Mouse (Mus musculus): ENCODE data around the gene Ppm1j. TPM values are rescaled to one million over a fixed set of nuclear protein-coding genes. Genes with fewer than 3 reads are reported as not detected.

The Ppm1j gene
- total and polyA plus RNA-seq, 2 experiments = 0.28 to 1.4 TPM

- 76% methylated on average over 4 of the region's 4 CpGs for WGBS
- no peaks in the 10 kb centered on the region for H3K36me3 ChIP-seq (ENCODE audit: control insufficient read depth, insufficient read depth, low read length)
- no peak for DNase-seq (ENCODE audit: extremely low read depth, low read depth, low spot score)
- H3K4me3 ChIP-seq (ENCODE audit: insufficient read depth, low read depth, low read length) = no peak overlapping the region
- H3K27ac ChIP-seq (replicated peaks; ENCODE audit: insufficient read depth, low read depth, low read length) = no peak overlapping the region
- no peaks in the 10 kb centered on the region for H3K4me1 ChIP-seq (ENCODE audit: control insufficient read depth, insufficient read depth, low read length)
- no peak for TF ChIP-seq CTCF (IDR thresholded peaks at IDR 0.05; ENCODE audit: low read depth, low read length)
- no peak for TF ChIP-seq POLR2A (IDR thresholded peaks at IDR 0.05; ENCODE audit: extremely low read depth, insufficient read depth, low read length)
- no peaks in the 10 kb centered on the region; the same call in 1 of the 2 replicates for H3K27me3 ChIP-seq (ENCODE audit: control insufficient read depth, insufficient read depth, low read length)
- no peak overlapping the region for H3K9ac ChIP-seq (ENCODE audit: low read depth, low read length)
- no peaks in the 10 kb centered on the region for H3K79me2 ChIP-seq (ENCODE audit: control insufficient read depth, insufficient read depth, low read length)
Measured at GRCm38 (mm10) chr3:104767716-104768115, 13.1 kb upstream of the Ppm1j start.

- 70% methylated on average over 3 of the region's 3 CpGs for WGBS
- Histone ChIP-seq H3K27ac (replicated peaks; ENCODE audit: insufficient read depth, low read depth, low read length) (no peak overlapping the region), H3K4me1 (ENCODE audit: control insufficient read depth, insufficient read depth, low read length) (no peaks in the 10 kb centered on the region), H3K27me3 (ENCODE audit: control insufficient read depth, insufficient read depth, low read length) (no peaks in the 10 kb centered on the region; the same call in 1 of the 2 replicates), H3K4me3 (ENCODE audit: insufficient read depth, low read depth, low read length) (no peak overlapping the region), H3K36me3 (ENCODE audit: control insufficient read depth, insufficient read depth, low read length) (no peaks in the 10 kb centered on the region), H3K9ac (ENCODE audit: low read depth, low read length) (no peak overlapping the region), H3K79me2 (ENCODE audit: control insufficient read depth, insufficient read depth, low read length) (no peaks in the 10 kb centered on the region)
- no peak for DNase-seq (ENCODE audit: extremely low read depth, low read depth, low spot score)
- TF ChIP-seq CTCF (IDR thresholded peaks at IDR 0.05; ENCODE audit: low read depth, low read length) = no peak
- TF ChIP-seq POLR2A (IDR thresholded peaks at IDR 0.05; ENCODE audit: extremely low read depth, insufficient read depth, low read length) = no peak
Measured at GRCm38 (mm10) chr3:104769135-104769534, 11.7 kb upstream of the Ppm1j start.

- TF ChIP-seq POLR2A (IDR thresholded peaks at IDR 0.05; ENCODE audit: extremely low read depth, insufficient read depth, low read length) = no peak
- peak; percentile 64 for TF ChIP-seq CTCF (IDR thresholded peaks at IDR 0.05; ENCODE audit: low read depth, low read length)
- Histone ChIP-seq H3K4me1 (ENCODE audit: control insufficient read depth, insufficient read depth, low read length) (no peaks in the 10 kb centered on the region), H3K27ac (replicated peaks; ENCODE audit: insufficient read depth, low read depth, low read length) (no peak overlapping the region), H3K27me3 (ENCODE audit: control insufficient read depth, insufficient read depth, low read length) (no peaks in the 10 kb centered on the region; the same call in 1 of the 2 replicates), H3K4me3 (ENCODE audit: insufficient read depth, low read depth, low read length) (no peak overlapping the region), H3K79me2 (ENCODE audit: control insufficient read depth, insufficient read depth, low read length) (no peaks in the 10 kb centered on the region), H3K9ac (ENCODE audit: low read depth, low read length) (no peak overlapping the region), H3K36me3 (ENCODE audit: control insufficient read depth, insufficient read depth, low read length) (no peaks in the 10 kb centered on the region)
- WGBS = 55% methylated on average over 10 of the region's 10 CpGs
- DNase-seq (ENCODE audit: extremely low read depth, low read depth, low spot score) = peak; percentile 27
Measured at GRCm38 (mm10) chr3:104770035-104770434, 10.8 kb upstream of the Ppm1j start.

GRCm38 (mm10) chr3:104770918-104771317 is 9.9 kb upstream of the Ppm1j start:
- Histone ChIP-seq H3K27ac (replicated peaks; ENCODE audit: insufficient read depth, low read depth, low read length) (no peak overlapping the region), H3K4me1 (ENCODE audit: control insufficient read depth, insufficient read depth, low read length) (no peaks in the 10 kb centered on the region), H3K79me2 (ENCODE audit: control insufficient read depth, insufficient read depth, low read length) (no peaks in the 10 kb centered on the region), H3K9ac (ENCODE audit: low read depth, low read length) (no peak overlapping the region), H3K27me3 (ENCODE audit: control insufficient read depth, insufficient read depth, low read length) (no peaks in the 10 kb centered on the region; the same call in 1 of the 2 replicates), H3K4me3 (ENCODE audit: insufficient read depth, low read depth, low read length) (no peak overlapping the region), H3K36me3 (ENCODE audit: control insufficient read depth, insufficient read depth, low read length) (no peaks in the 10 kb centered on the region)
- DNase-seq (ENCODE audit: extremely low read depth, low read depth, low spot score) = no peak
- TF ChIP-seq POLR2A (IDR thresholded peaks at IDR 0.05; ENCODE audit: extremely low read depth, insufficient read depth, low read length) (no peak), CTCF (IDR thresholded peaks at IDR 0.05; ENCODE audit: low read depth, low read length) (no peak)
- WGBS = 86% methylated on average over 3 of the region's 3 CpGs

- Histone ChIP-seq H3K36me3 (ENCODE audit: control insufficient read depth, insufficient read depth, low read length) (no peaks in the 10 kb centered on the region), H3K79me2 (ENCODE audit: control insufficient read depth, insufficient read depth, low read length) (no peaks in the 10 kb centered on the region), H3K4me3 (ENCODE audit: insufficient read depth, low read depth, low read length) (no peak overlapping the region), H3K27me3 (ENCODE audit: control insufficient read depth, insufficient read depth, low read length) (no peaks in the 10 kb centered on the region; the same call in 1 of the 2 replicates), H3K4me1 (ENCODE audit: control insufficient read depth, insufficient read depth, low read length) (no peaks in the 10 kb centered on the region), H3K9ac (ENCODE audit: low read depth, low read length) (no peak overlapping the region), H3K27ac (replicated peaks; ENCODE audit: insufficient read depth, low read depth, low read length) (no peak overlapping the region)
- DNase-seq (ENCODE audit: extremely low read depth, low read depth, low spot score) = no peak
- TF ChIP-seq CTCF (IDR thresholded peaks at IDR 0.05; ENCODE audit: low read depth, low read length) (no peak), POLR2A (IDR thresholded peaks at IDR 0.05; ENCODE audit: extremely low read depth, insufficient read depth, low read length) (no peak)
- 70% methylated on average over 6 of the region's 6 CpGs for WGBS
Measured at GRCm38 (mm10) chr3:104771460-104771859, 9.4 kb upstream of the Ppm1j start.

- DNase-seq (ENCODE audit: extremely low read depth, low read depth, low spot score) = no peak
- Histone ChIP-seq H3K4me1 (ENCODE audit: control insufficient read depth, insufficient read depth, low read length) (no peaks in the 10 kb centered on the region), H3K79me2 (ENCODE audit: control insufficient read depth, insufficient read depth, low read length) (no peaks in the 10 kb centered on the region), H3K9ac (ENCODE audit: low read depth, low read length) (no peak overlapping the region), H3K4me3 (ENCODE audit: insufficient read depth, low read depth, low read length) (no peak overlapping the region), H3K27me3 (ENCODE audit: control insufficient read depth, insufficient read depth, low read length) (no peaks in the 10 kb centered on the region; the same call in 1 of the 2 replicates), H3K36me3 (ENCODE audit: control insufficient read depth, insufficient read depth, low read length) (no peaks in the 10 kb centered on the region), H3K27ac (replicated peaks; ENCODE audit: insufficient read depth, low read depth, low read length) (no peak overlapping the region)
- no peak for TF ChIP-seq POLR2A (IDR thresholded peaks at IDR 0.05; ENCODE audit: extremely low read depth, insufficient read depth, low read length)
- TF ChIP-seq CTCF (IDR thresholded peaks at IDR 0.05; ENCODE audit: low read depth, low read length) = no peak
- 91% methylated on average over 7 of the region's 7 CpGs for WGBS
Measured at GRCm38 (mm10) chr3:104773301-104773700, 7.6 kb upstream of the Ppm1j start.

Data from liver, adult 2 months (tissue).